In the genomic region with DNA sequence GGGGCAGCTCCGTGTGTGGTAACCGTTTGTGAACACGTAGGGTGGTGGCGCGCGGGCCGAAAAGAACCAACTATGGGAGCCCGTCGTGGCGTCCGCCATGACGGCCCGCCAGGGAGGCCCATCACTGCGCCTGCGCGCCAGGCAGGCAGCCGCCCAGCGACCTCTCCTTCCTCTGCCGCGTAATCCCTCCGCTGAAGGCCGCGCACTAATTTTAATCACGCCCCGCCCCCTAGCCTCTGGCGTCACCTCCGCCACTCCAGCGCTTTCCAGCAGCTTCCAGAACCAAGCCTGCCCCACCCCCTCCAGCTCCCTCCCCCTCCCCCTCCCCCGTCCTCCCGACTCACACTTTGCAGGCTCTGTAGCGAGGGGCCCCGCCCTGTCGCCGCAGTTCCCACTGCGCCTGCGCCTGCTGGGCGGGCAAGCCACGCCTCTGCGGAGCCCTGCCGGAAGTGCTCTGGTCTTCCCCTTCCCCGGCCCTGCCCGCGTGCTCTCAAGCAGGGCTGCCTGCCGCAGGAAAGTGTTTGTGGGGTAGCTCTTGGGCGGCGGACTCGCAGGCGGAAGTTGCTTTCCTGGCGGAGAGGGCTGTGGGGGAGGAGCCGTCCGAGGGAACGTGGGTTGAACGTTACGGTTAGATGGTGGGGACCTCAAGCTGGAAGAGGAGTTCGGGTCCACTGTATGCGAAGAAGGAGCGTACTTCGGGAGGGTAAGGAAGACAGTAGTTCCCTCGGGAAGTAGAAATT, we compare ENCODE assay signal across 8 mouse cellular contexts. TPM values are rescaled to one million over a fixed set of nuclear protein-coding genes. Genes with fewer than 3 reads are reported as not detected.
DNase-seq lines count a peak whose midpoint lies in the region; ATAC-seq lines count a peak whose summit lies in the region.

TSS of gene Uspl1 (plus strand) at position 247 of the 740 bp plus-strand sequence.
TSS of gene Hmgb1 (minus strand) at position 386 of the 740 bp plus-strand sequence.

- H3K4me2 ChIP-seq in hindbrain, embryonic 11.5 days (replicated peaks; ENCODE audit: low read depth, low read length) = peak within 1 kb of the TSS; percentile 74

- peak within 1 kb of the TSS; percentile 72 for H3K4me3 ChIP-seq in hindbrain, embryonic 11.5 days (ENCODE audit: low read depth, low read length)

- under 1% methylated on average over 56 of the region's 59 CpGs for WGBS in hindbrain, embryonic 11.5 days

- peak; percentile 99 for DNase-seq in Muller cell, postnatal 12 days (ENCODE audit: inconsistent ontology term)
- peak; percentile 99 for DNase-seq in cerebellum, adult 9-11 months
- peak; percentile 95 to 98 for DNase-seq in frontal cortex, adult 2 months (ENCODE audit: extremely low spot score in 1 of 2, low spot score in 1 of 2)
- DNase-seq in hindbrain, embryonic 11.5 days (ENCODE audit: low spot score) = peak; percentile 99
- DNase-seq in layer of hippocampus, postnatal 10 days (ENCODE audit: low spot score in 2 of 2) = peak; percentile 99 to 100
- DNase-seq in lung, postnatal 10 days = peak; percentile 99
- DNase-seq in ovary, postnatal 36 days (ENCODE audit: low spot score) = peak; percentile 99
- DNase-seq in thymus, postnatal 25 days = peak; percentile 100

- peak within 1 kb of the TSS; percentile 92 for H3K27ac ChIP-seq in hindbrain, embryonic 11.5 days (ENCODE audit: low read depth, low read length)

- H3K36me3 ChIP-seq in hindbrain, embryonic 11.5 days (ENCODE audit: control insufficient read depth, insufficient read depth, low read length) = 0 out of 2 replicates have a peak, but pooled peaks cover 4% of the 10 kb centered on the region

- ATAC-seq in hindbrain, embryonic 11.5 days (ENCODE audit: low FRiP score) = peak; percentile 96

- no peaks in the 10 kb centered on the region for H3K9me3 ChIP-seq in hindbrain, embryonic 11.5 days (ENCODE audit: control insufficient read depth, low read length)

- 0 out of 2 replicates have a peak, but pooled peaks cover 5% of the 10 kb centered on the region for H3K4me1 ChIP-seq in hindbrain, embryonic 11.5 days (replicated peaks; ENCODE audit: control insufficient read depth, insufficient read depth, low read length)

- no peaks in the 10 kb centered on the region for H3K27me3 ChIP-seq in hindbrain, embryonic 11.5 days (ENCODE audit: control insufficient read depth, insufficient read depth, low read length)

- peak within 1 kb of the TSS; percentile 86 for H3K9ac ChIP-seq in hindbrain, embryonic 11.5 days (ENCODE audit: low read depth, low read length)

RNA-seq across cellular contexts. Expression of gene Uspl1, which starts in this region (rescaled TPM):
- polyA plus RNA-seq in frontal cortex, adult 2 months (2012; rRNA removed) = 24.9 and 25.0 TPM in 2 replicates
- polyA plus RNA-seq in hindbrain, embryonic 11.5 days (2014; fragmentation: Nextera tagmentation; extraction: Ambion mirVana) = 73.7 and 79.9 TPM in 2 replicates
- total RNA-seq in layer of hippocampus, postnatal 10 days (2021) = 10 to 100 TPM; 45.4 to 45.9 TPM

RNA-seq across cellular contexts. Expression of gene Hmgb1, which starts in this region (rescaled TPM):
- polyA plus RNA-seq in frontal cortex, adult 2 months (2012; rRNA removed) = 210 and 214 TPM in 2 replicates
- 1,633 and 1,649 TPM in 2 replicates for polyA plus RNA-seq in hindbrain, embryonic 11.5 days (2014; fragmentation: Nextera tagmentation; extraction: Ambion mirVana)
- 100 to 1,000 TPM; 209 to 222 TPM for total RNA-seq in layer of hippocampus, postnatal 10 days (2021)

Comparison
In these comparisons a context has a peak if more than half of its experiments do, and no peak if none do; other contexts are left out.
1. Peak in every context shown above with its lines: DNase-seq, ATAC-seq, H3K4me3 ChIP-seq and H3K27ac ChIP-seq.